Mouse (Mus musculus): ENCODE results near the gene Sh2d3c. TPM values are rescaled to one million over a fixed set of nuclear protein-coding genes. Genes with fewer than 3 reads are reported as not detected.

The Sh2d3c gene
- polyA plus RNA-seq, 1 experiment: 106 TPM

GRCm38 (mm10) chr2:32784048-32784681 lies 63.3 kb downstream of the Sh2d3c start, which contains the start of gene Cfap157:
TSS of gene Cfap157 (minus strand) at chr2:32784428.
- Histone ChIP-seq H3K27me3 (ENCODE audit: control insufficient read depth, insufficient read depth, low read length) (no peaks in the 10 kb centered on the region), H3K36me3 (ENCODE audit: control insufficient read depth, insufficient read depth, low read length) (no peaks in the 10 kb centered on the region), H3K4me1 (replicated peaks; ENCODE audit: control insufficient read depth, insufficient read depth, low read length) (peaks cover 37% of the 10 kb centered on the region), H3K27ac (ENCODE audit: control insufficient read depth, insufficient read depth, low read length) (no peak within 1 kb of the TSS; the same call in 1 of the 2 replicates), H3K4me3 (ENCODE audit: control insufficient read depth, insufficient read depth, low read length) (no peak within 1 kb of the TSS)
- no peak for DNase-seq
- WGBS: 83% methylated on average over 4 of the region's 4 CpGs
- TF ChIP-seq POLR2A (IDR thresholded peaks at IDR 0.05; ENCODE audit: control insufficient read depth, extremely low read depth, insufficient read depth, low read length, poor library complexity) (no peak), CTCF (IDR thresholded peaks at IDR 0.05; ENCODE audit: borderline replicate concordance, control insufficient read depth, extremely low read depth, insufficient read depth, low read length, poor library complexity) (no peak)

GRCm38 (mm10) chr2:32787176-32787575 lies 66.3 kb downstream of the Sh2d3c start:
- Histone ChIP-seq H3K27me3 (ENCODE audit: control insufficient read depth, insufficient read depth, low read length) (no peaks in the 10 kb centered on the region), H3K4me1 (replicated peaks; ENCODE audit: control insufficient read depth, insufficient read depth, low read length) (peaks cover 16% of the 10 kb centered on the region), H3K27ac (ENCODE audit: control insufficient read depth, insufficient read depth, low read length) (no peak overlapping the region), H3K4me3 (ENCODE audit: control insufficient read depth, insufficient read depth, low read length) (no peak overlapping the region), H3K36me3 (ENCODE audit: control insufficient read depth, insufficient read depth, low read length) (no peaks in the 10 kb centered on the region)
- TF ChIP-seq CTCF (IDR thresholded peaks at IDR 0.05; ENCODE audit: borderline replicate concordance, control insufficient read depth, extremely low read depth, insufficient read depth, low read length, poor library complexity) (no peak), POLR2A (IDR thresholded peaks at IDR 0.05; ENCODE audit: control insufficient read depth, extremely low read depth, insufficient read depth, low read length, poor library complexity) (no peak)
- WGBS: 67% methylated on average over 6 of the region's 6 CpGs
- DNase-seq: no peak

GRCm38 (mm10) chr2:32788581-32788980 lies 67.7 kb downstream of the Sh2d3c start:
- no peak for DNase-seq
- Histone ChIP-seq H3K36me3 (ENCODE audit: control insufficient read depth, insufficient read depth, low read length) (no peaks in the 10 kb centered on the region), H3K4me3 (ENCODE audit: control insufficient read depth, insufficient read depth, low read length) (no peak overlapping the region), H3K27me3 (ENCODE audit: control insufficient read depth, insufficient read depth, low read length) (no peaks in the 10 kb centered on the region), H3K27ac (ENCODE audit: control insufficient read depth, insufficient read depth, low read length) (no peak overlapping the region), H3K4me1 (replicated peaks; ENCODE audit: control insufficient read depth, insufficient read depth, low read length) (peaks cover 7% of the 10 kb centered on the region)
- TF ChIP-seq POLR2A (IDR thresholded peaks at IDR 0.05; ENCODE audit: control insufficient read depth, extremely low read depth, insufficient read depth, low read length, poor library complexity): no peak
- TF ChIP-seq CTCF (IDR thresholded peaks at IDR 0.05; ENCODE audit: borderline replicate concordance, control insufficient read depth, extremely low read depth, insufficient read depth, low read length, poor library complexity): no peak
- 96% methylated on average over 2 of the region's 2 CpGs for WGBS

- WGBS: 90% methylated on average over 6 of the region's 6 CpGs
- H3K27ac ChIP-seq (ENCODE audit: control insufficient read depth, insufficient read depth, low read length): no peak overlapping the region
These were observed 70.4 kb downstream of the Sh2d3c start for GRCm38 (mm10) chr2:32791297-32791696.

GRCm38 (mm10) chr2:32795748-32796418 lies 75.0 kb downstream of the Sh2d3c start:
- no peak for DNase-seq
- 97% methylated on average over 13 of the region's 13 CpGs for WGBS
- Histone ChIP-seq H3K4me3 (ENCODE audit: control insufficient read depth, insufficient read depth, low read length) (no peak overlapping the region), H3K36me3 (ENCODE audit: control insufficient read depth, insufficient read depth, low read length) (no peaks in the 10 kb centered on the region), H3K4me1 (replicated peaks; ENCODE audit: control insufficient read depth, insufficient read depth, low read length) (no peaks in the 10 kb centered on the region), H3K27me3 (ENCODE audit: control insufficient read depth, insufficient read depth, low read length) (no peaks in the 10 kb centered on the region), H3K27ac (ENCODE audit: control insufficient read depth, insufficient read depth, low read length) (no peak overlapping the region)
- TF ChIP-seq POLR2A (IDR thresholded peaks at IDR 0.05; ENCODE audit: control insufficient read depth, extremely low read depth, insufficient read depth, low read length, poor library complexity) (no peak), CTCF (IDR thresholded peaks at IDR 0.05; ENCODE audit: borderline replicate concordance, control insufficient read depth, extremely low read depth, insufficient read depth, low read length, poor library complexity) (no peak)

More at GRCm38 (mm10) chr2:32791297-32791696, 70.4 kb downstream of the Sh2d3c start:
- no peaks in the 10 kb centered on the region for H3K36me3 ChIP-seq (ENCODE audit: control insufficient read depth, insufficient read depth, low read length)
- TF ChIP-seq CTCF (IDR thresholded peaks at IDR 0.05; ENCODE audit: borderline replicate concordance, control insufficient read depth, extremely low read depth, insufficient read depth, low read length, poor library complexity) (no peak), POLR2A (IDR thresholded peaks at IDR 0.05; ENCODE audit: control insufficient read depth, extremely low read depth, insufficient read depth, low read length, poor library complexity) (no peak)
- no peak overlapping the region for H3K4me3 ChIP-seq (ENCODE audit: control insufficient read depth, insufficient read depth, low read length)
- no peaks in the 10 kb centered on the region for H3K27me3 ChIP-seq (ENCODE audit: control insufficient read depth, insufficient read depth, low read length)
- peaks cover 3% of the 10 kb centered on the region for H3K4me1 ChIP-seq (replicated peaks; ENCODE audit: control insufficient read depth, insufficient read depth, low read length)
- no peak for DNase-seq

- Histone ChIP-seq H3K4me3 (ENCODE audit: control insufficient read depth, insufficient read depth, low read length) (no peak overlapping the region), H3K27me3 (ENCODE audit: control insufficient read depth, insufficient read depth, low read length) (no peaks in the 10 kb centered on the region), H3K4me1 (replicated peaks; ENCODE audit: control insufficient read depth, insufficient read depth, low read length) (no peaks in the 10 kb centered on the region), H3K36me3 (ENCODE audit: control insufficient read depth, insufficient read depth, low read length) (no peaks in the 10 kb centered on the region), H3K27ac (ENCODE audit: control insufficient read depth, insufficient read depth, low read length) (no peak overlapping the region)
- WGBS: 71% methylated on average over 10 of the region's 10 CpGs
- no peak for TF ChIP-seq POLR2A (IDR thresholded peaks at IDR 0.05; ENCODE audit: control insufficient read depth, extremely low read depth, insufficient read depth, low read length, poor library complexity)
- TF ChIP-seq CTCF (IDR thresholded peaks at IDR 0.05; ENCODE audit: borderline replicate concordance, control insufficient read depth, extremely low read depth, insufficient read depth, low read length, poor library complexity): no peak
- DNase-seq: no peak
These were observed 77.6 kb downstream of the Sh2d3c start for GRCm38 (mm10) chr2:32798251-32798962.

Other genes starting within 250 kb of the Sh2d3c start
- gene Fam102a, start 185.7 kb upstream of the Sh2d3c start, polyA plus RNA-seq (2012; rRNA removed): 57.4 and 66.7 TPM in 2 replicates
- gene Dpm2, start 150.2 kb upstream of the Sh2d3c start, polyA plus RNA-seq (2012; rRNA removed): 158 and 173 TPM in 2 replicates
- 0.92 and 1.1 TPM in 2 replicates for gene Pip5kl1, start 146.3 kb upstream of the Sh2d3c start, polyA plus RNA-seq (2012; rRNA removed)
- not detected in 2 replicates for gene 9430097D07Rik, start 145.4 kb upstream of the Sh2d3c start, polyA plus RNA-seq (2012; rRNA removed)
- 29.3 and 34.1 TPM in 2 replicates for gene St6galnac4, start 134.0 kb upstream of the Sh2d3c start, polyA plus RNA-seq (2012; rRNA removed)
- 18.1 and 25.9 TPM in 2 replicates for gene St6galnac6, start 121.3 kb upstream of the Sh2d3c start, polyA plus RNA-seq (2012; rRNA removed)
- 3.6 and 23.5 TPM in 2 replicates for gene Ak1, start 99.3 kb upstream of the Sh2d3c start, polyA plus RNA-seq (2012; rRNA removed)
- gene Eng, start 74.5 kb upstream of the Sh2d3c start, polyA plus RNA-seq (2012; rRNA removed): 62.1 and 66.1 TPM in 2 replicates
- gene Fpgs, start 16.9 kb upstream of the Sh2d3c start, polyA plus RNA-seq (2012; rRNA removed): 61.8 and 65.7 TPM in 2 replicates
- 220 and 239 TPM in 2 replicates for gene Cdk9, start 8.0 kb upstream of the Sh2d3c start, polyA plus RNA-seq (2012; rRNA removed)
- 0.20 and 0.27 TPM in 2 replicates for gene 6330409D20Rik, start 20.0 kb downstream of the Sh2d3c start, polyA plus RNA-seq (2012; rRNA removed)
- gene Tor2a, start 36.2 kb downstream of the Sh2d3c start, polyA plus RNA-seq (2012; rRNA removed): 169 and 171 TPM in 2 replicates
- gene Ttc16, start 54.6 kb downstream of the Sh2d3c start, polyA plus RNA-seq (2012; rRNA removed): 1.9 and 2.3 TPM in 2 replicates
- gene Ptrh1, start 54.7 kb downstream of the Sh2d3c start, polyA plus RNA-seq (2012; rRNA removed): 36.5 and 43.4 TPM in 2 replicates
- gene Cfap157, start 63.4 kb downstream of the Sh2d3c start, polyA plus RNA-seq (2012; rRNA removed): 0.11 and 0.27 TPM in 2 replicates
- gene Stxbp1, start 126.2 kb downstream of the Sh2d3c start, polyA plus RNA-seq (2012; rRNA removed): 6.6 and 8.3 TPM in 2 replicates
- gene Fam129b, start 155.1 kb downstream of the Sh2d3c start, polyA plus RNA-seq (2012; rRNA removed): 20.8 and 22.9 TPM in 2 replicates
- gene Rpl12, start 240.5 kb downstream of the Sh2d3c start, polyA plus RNA-seq (2012; rRNA removed): 495 and 552 TPM in 2 replicates
- 13.7 and 15.3 TPM in 2 replicates for gene Lrsam1, start 240.6 kb downstream of the Sh2d3c start, polyA plus RNA-seq (2012; rRNA removed)